Mouse (Mus musculus) layer of hippocampus, postnatal 36 days (tissue): ENCODE measurements at regions not wholly inside any gene's neighbourhood (a gene's known extent, or its start where the extent isn't known, plus 50 kb on each side); places are given as distances from the start of the nearest gene placed in this dataset.
A peak's percentile ranks its signal among the peaks of the same experiment; 100 is the strongest.

Experiments
- DNase-seq, 2 experiments: peaks; one replicate each; pipeline ENCODE4 v3.0.0; 2022

DNA sequence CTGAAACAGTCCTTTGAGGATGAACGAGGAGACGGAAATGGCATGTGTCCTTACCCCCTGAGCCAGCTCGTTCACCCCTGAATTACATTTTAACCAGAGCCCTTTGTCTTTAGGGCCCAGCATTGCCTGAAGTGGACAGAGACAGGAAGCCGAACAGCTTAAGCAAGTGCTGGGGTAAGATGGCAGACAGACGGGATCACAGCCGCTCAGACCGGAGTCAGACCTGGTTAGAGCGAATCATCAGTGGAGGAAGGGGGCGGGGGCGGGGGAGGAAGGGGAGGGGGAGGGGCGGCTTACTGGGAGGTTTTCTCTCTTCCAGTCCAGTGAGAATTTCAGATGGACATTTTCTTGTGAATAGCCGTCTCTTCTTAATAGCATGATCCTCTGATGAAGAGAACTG is 103.1 kb upstream of the Ankrd55 start:
- no peak for DNase-seq

GRCm38 (mm10) chr13:112187226-112187625 is 101.0 kb upstream of the Ankrd55 start:
- peak; percentile 51 to 56 for DNase-seq

DNA sequence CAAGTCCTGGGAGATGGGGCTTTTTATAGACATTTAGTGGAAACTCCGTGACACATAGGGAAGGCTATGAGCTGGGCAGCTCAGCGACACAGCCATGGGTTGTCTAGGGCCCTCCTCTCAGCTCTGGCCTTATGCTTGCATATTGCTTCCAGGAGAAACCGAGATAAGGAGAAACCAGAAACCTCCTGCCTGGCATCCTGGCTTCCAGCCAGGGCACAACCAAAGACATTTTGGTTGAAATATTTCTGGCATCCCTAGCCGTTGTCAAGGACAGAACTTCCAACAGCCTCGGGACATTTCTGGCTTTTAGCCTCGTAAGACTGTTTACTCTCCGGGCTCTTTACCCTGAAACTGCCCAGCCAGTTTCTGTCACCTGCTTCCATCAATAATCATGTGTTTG is 99.9 kb upstream of the Ankrd55 start:
- DNase-seq = no peak

DNA sequence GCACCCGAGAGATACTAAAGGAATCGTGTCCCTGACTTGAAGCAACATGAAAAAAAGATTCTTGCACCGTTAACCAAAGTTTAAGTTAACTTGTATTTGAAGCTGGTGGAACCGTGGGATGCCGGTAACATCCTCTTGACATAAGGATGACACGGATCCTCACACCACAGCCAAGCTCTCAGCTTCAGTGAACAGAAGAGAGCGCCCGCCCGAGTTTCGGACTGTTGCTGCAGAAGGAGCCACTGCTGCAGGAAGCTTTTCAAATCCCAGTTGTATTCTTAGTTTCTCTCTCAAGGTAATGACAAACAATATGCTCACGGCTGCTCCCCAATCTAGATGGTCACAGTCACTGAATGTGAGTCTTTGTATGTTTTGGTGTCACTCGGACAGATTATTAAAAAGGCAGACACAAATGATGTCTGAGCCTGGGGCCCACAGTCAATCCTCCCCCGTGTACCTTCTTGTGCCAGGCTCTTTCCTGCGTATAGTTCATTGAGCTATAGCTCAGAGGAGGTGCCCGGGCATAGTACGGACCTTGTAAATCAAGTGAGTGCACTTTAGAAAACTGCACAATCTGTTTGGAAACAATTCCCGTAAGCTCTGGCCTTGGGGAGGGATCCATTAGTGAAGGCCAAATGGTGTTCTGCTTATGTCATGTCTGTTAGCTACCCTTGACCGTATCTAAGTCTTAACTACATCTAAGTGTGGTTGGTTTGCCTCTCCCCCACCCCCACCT is 99.3 kb upstream of the Ankrd55 start:
- no peak for DNase-seq

GRCm38 (mm10) chr13:112189605-112190004 is 98.6 kb upstream of the Ankrd55 start:
- no peak for DNase-seq

GRCm38 (mm10) chr13:112192192-112192905 is 95.9 kb upstream of the Ankrd55 start:
- no peak for DNase-seq

GRCm38 (mm10) chr13:112193676-112194075 is 94.6 kb upstream of the Ankrd55 start:
- DNase-seq = no peak

GRCm38 (mm10) chr13:112194991-112195390 is 93.3 kb upstream of the Ankrd55 start:
- no peak for DNase-seq

DNA sequence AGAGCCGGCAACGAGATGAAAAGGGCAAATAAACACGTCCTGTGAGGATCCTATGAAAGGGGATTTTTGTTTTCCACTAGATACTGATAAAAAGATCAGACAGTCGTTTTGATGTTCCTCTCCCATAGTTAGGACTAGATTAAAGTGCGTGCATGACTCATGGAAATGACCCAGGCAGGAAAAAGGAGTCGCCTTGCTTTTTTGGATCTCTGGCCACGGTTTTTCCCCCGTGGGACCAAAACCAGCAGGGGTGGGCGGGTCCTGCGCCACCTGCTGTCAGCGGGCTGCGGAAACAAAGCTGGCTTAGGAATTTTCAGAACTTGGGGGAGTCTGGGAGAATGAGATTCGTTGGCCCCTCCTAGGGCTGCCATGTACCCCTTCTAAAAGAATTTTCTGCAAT is 91.5 kb upstream of the Ankrd55 start:
- peak; percentile 36 to 37 for DNase-seq

DNA sequence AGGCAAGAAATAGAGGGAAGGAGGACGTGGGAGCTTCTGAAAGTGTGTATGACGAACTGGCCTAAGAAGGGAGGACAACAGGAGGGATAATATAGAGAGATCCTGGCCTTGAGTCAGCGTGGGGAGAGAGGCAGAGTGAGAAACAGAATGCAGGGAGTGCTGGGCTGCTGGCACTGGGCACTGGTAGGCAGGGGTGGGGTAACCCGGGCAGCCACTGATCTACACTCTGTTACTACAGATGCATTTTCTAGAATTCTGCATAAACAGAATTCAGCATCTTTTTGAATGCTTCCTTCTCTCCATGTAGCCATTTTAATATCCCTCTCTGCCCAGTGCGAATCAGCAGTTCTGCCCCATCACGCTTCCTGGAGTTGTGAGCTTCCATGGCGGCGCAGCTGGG is 84.5 kb upstream of the Ankrd55 start:
- no peak for DNase-seq

DNA sequence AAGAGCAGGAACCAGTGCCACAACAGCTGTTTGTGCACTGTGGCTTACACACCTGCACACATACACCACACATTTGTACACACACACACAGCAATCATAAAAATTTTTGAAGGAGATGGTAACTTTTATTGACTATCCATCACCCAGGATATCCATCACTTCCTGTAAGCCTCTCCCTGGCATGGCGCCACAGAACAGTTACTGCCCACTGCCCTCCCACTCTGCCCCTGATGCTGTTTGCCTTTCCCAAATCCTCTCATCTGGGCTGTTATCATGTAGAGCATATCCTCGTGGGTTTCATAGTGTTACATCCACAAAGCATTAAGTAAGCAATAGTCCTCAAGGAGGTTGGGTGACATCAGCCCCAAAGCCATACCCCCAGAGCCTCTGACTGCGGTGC is 84.0 kb upstream of the Ankrd55 start:
- no peak for DNase-seq

- no peak for DNase-seq
Observed at GRCm38 (mm10) chr13:112204813-112205212, 83.4 kb upstream of the Ankrd55 start.

GRCm38 (mm10) chr13:112207617-112208235 is 80.5 kb upstream of the Ankrd55 start:
- DNase-seq = no peak

DNA sequence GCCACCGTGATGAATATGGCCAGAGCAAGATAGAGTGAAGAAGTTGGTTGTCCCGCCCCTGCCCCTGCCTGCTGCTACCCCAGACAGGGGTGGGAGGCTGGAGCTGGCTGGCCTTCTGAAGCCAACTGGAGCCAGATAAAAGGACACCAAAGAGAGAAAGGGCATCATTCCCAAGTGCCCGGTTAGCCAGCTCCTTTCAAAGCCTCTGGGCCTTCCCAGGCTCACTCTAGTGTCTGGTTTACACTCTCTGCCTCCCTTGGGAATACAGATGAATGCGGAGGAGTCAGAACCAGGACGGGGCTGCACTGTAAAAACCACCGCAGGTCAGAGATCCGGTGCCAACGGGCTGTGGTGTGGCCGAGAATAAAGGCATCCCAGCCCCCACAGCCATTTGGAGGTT is 76.4 kb upstream of the Ankrd55 start:
- DNase-seq = no peak

- no peak for DNase-seq
Observed at GRCm38 (mm10) chr13:112212391-112212790, 75.9 kb upstream of the Ankrd55 start.

- no peak for DNase-seq
Observed at GRCm38 (mm10) chr13:112213652-112214081, 74.6 kb upstream of the Ankrd55 start.

GRCm38 (mm10) chr13:112216084-112216483 is 72.2 kb upstream of the Ankrd55 start:
- DNase-seq = no peak

DNA sequence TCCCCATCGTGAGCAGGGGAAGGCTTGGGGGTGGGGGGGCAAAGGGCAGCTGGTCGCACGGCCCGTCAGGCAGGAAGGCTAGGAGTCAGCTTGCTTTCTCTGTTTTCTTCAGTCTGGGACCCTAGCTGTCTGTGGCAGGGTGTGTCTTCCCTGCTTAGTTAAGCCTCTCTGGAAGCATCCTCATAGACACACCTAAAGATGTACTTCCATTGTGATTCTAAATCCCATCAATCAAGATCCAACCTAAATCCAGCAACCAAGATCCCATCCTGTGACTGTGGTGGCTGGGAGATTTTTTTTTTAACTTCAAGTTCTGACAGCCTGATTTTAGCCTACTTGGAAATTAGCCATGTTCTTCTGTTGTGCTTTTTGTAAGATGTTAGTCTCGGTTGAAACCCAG is 69.9 kb upstream of the Ankrd55 start:
- DNase-seq = no peak

DNA sequence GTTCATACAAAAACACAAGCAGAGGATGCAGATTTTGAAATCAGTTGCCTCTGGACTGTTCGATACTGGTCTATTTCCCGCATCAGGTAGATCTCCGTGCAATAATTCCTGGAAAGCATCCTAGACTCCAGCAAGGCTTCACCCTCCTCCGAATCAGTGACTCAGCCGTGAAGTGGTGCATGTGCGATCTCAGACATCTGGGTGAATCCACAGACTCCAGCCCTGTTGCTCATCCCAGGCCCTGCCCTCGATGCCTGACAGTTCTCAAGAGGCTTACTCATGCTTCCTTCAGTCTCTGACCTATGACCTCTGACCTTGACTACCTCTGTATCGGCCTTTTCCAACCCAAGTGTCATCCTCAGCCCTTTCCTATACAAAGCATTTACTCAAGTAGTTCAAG is 68.1 kb upstream of the Ankrd55 start:
- no peak for DNase-seq

DNA sequence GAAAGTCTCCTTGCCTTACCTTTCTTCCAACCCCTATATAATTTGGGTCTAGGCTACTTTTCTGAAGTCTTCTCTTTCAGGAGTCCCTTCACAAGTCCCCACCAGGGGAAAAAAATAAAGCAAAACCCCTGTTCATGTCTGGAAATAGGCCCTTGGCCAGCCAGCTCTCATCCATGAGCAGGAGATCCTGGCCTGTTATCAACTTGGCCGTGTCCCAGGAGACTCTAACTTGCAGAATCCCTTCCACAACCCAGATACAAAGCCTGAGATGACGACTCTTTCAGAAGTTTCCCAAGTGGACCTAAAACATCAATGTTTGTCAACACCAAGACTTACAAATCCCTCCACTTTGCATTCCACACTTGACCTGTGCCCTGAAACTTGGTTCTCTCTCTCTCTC is 64.6 kb upstream of the Ankrd55 start:
- no peak for DNase-seq

DNA sequence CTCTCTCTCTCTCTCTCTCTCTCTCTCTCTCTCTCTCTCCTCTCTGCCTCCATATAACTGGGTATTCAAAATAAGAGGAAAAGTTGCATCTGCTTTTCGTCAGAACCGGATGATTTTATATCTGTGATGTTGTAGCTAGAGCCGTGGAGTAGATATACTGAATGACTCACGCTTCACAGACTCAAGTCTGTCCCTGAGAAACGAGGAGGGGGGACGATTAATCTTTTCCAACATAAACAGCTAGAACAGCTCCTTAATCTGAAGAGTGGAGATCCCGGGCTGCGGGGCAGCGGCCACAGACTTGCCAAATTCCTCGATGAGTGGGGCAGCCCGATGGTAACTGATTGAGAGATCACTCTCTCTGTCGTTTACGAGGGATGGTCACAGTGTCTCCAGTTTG is 60.5 kb upstream of the Ankrd55 start:
- DNase-seq = no peak

DNA sequence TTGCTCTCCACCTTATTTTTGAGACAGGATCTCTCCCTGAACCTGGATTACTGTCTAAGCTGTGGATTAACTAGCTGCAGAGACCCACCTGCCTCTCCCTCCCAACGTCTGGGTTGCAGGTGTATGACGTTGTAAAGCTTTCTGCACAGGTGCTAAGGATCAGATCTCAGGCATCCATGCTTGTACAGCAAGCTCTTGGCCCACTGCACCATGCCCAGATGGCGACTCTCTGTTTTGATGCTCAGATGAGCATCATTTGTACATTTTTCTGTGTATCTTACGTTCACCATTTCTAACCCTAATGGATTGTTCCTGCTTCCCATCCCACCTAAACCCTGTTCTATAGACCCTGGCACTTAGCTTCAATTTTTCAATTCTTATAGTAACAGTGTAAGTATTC is 59.4 kb upstream of the Ankrd55 start:
- no peak for DNase-seq

GRCm38 (mm10) chr13:112230176-112230575 is 58.1 kb upstream of the Ankrd55 start:
- DNase-seq = no peak

- no peak for DNase-seq
Observed at GRCm38 (mm10) chr13:112234695-112235094, 53.6 kb upstream of the Ankrd55 start.
